Mouse (Mus musculus): ENCODE data around the gene Tanc1. TPM values are rescaled to one million over a fixed set of nuclear protein-coding genes. Genes with fewer than 3 reads are reported as not detected.

Tanc1 gene
- polyA plus RNA-seq, 1 experiment from 2014 or later: 24.8 TPM

DNA sequence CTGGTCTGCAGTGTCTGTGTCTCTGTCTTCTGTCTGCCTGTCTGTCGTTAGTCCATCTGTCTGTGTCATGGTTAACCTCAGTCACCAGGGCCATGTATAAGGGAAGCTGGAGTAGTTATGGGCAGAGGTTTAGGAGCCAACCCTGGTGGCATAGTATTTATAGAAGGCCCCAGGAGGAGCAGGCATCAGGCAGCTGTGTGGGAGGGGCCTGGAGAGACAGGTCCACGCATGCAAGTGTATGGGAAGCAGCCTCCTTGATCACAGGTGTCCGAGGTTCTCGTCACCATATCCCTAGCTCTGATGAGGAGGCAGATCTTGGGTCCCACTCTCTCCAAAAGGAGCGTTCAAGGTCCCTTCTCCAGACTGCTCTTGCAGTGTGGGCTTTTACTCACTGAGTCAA, 219.1 kb downstream of the Tanc1 start:
- no peak overlapping the region for H3K4me2 ChIP-seq (ENCODE audit: low read length)
- H3K4me3 ChIP-seq (ENCODE audit: low read depth, low read length): no peak overlapping the region
- H3K27ac ChIP-seq (ENCODE audit: low read depth): no peak overlapping the region
- DNase-seq (ENCODE audit: low spot score) (no peak), ATAC-seq (replicated peaks; ENCODE audit: low FRiP score, low TSS enrichment, low read depth) (no peak)
- no peaks in the 10 kb centered on the region for H3K27me3 ChIP-seq (replicated peaks; ENCODE audit: control insufficient read depth, insufficient read depth, low read length)
- peaks cover 27% of the 10 kb centered on the region for H3K36me3 ChIP-seq (ENCODE audit: control insufficient read depth, insufficient read depth, low read length)
- H3K4me1 ChIP-seq (replicated peaks; ENCODE audit: control insufficient read depth, insufficient read depth, low read length): peaks cover 23% of the 10 kb centered on the region
- H3K9ac ChIP-seq (ENCODE audit: low read length): no peak overlapping the region
- 82% methylated on average over 5 of the region's 5 CpGs for WGBS
- H3K9me3 ChIP-seq (ENCODE audit: control insufficient read depth, low read length): no peaks in the 10 kb centered on the region

DNA sequence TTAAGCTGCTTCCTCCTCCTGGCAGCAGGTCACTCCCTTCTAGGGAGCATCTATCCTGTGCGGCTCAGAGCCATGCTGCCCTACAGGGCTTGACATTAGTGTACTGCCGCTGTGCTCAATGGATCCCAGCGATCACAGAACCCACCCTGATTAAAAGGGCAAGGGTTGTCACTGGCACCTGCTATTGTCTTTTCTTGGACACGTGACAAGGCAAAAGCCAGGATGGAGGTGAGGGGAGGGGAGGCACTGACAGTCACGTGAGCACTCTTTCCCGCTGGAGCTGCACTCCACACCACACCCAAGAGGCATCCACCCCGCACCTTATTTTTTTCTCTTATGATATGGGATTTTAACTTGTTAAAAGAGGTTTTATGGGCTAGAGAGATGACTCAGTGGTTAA, 220.0 kb downstream of the Tanc1 start:
- Histone ChIP-seq H3K27me3 (replicated peaks; ENCODE audit: control insufficient read depth, insufficient read depth, low read length) (no peaks in the 10 kb centered on the region), H3K4me3 (ENCODE audit: low read depth, low read length) (no peak overlapping the region), H3K9ac (ENCODE audit: low read length) (no peak overlapping the region), H3K27ac (ENCODE audit: low read depth) (no peak overlapping the region), H3K9me3 (ENCODE audit: control insufficient read depth, low read length) (no peaks in the 10 kb centered on the region), H3K4me1 (replicated peaks; ENCODE audit: control insufficient read depth, insufficient read depth, low read length) (peaks cover 23% of the 10 kb centered on the region), H3K4me2 (ENCODE audit: low read length) (no peak overlapping the region), H3K36me3 (ENCODE audit: control insufficient read depth, insufficient read depth, low read length) (peaks cover 34% of the 10 kb centered on the region)
- 84% methylated on average over 7 of the region's 7 CpGs for WGBS
- no peak for ATAC-seq (replicated peaks; ENCODE audit: low FRiP score, low TSS enrichment, low read depth)
- no peak for DNase-seq (ENCODE audit: low spot score)

GRCm38 (mm10) chr2:59838825-59839224, 227.0 kb downstream of the Tanc1 start:
- ATAC-seq (replicated peaks; ENCODE audit: low FRiP score, low TSS enrichment, low read depth): no peak
- Histone ChIP-seq H3K4me3 (ENCODE audit: low read depth, low read length) (no peak overlapping the region), H3K27me3 (replicated peaks; ENCODE audit: control insufficient read depth, insufficient read depth, low read length) (no peaks in the 10 kb centered on the region), H3K9me3 (ENCODE audit: control insufficient read depth, low read length) (no peaks in the 10 kb centered on the region), H3K4me2 (ENCODE audit: low read length) (no peak overlapping the region), H3K27ac (ENCODE audit: low read depth) (no peak overlapping the region), H3K9ac (ENCODE audit: low read length) (no peak overlapping the region), H3K36me3 (ENCODE audit: control insufficient read depth, insufficient read depth, low read length) (peaks cover 81% of the 10 kb centered on the region), H3K4me1 (replicated peaks; ENCODE audit: control insufficient read depth, insufficient read depth, low read length) (0 out of 2 replicates have a peak, but pooled peaks cover 3% of the 10 kb centered on the region)
- 75% methylated on average over 8 of the region's 8 CpGs for WGBS
- no peak for DNase-seq (ENCODE audit: low spot score)

- Histone ChIP-seq H3K27ac (ENCODE audit: low read depth) (no peak overlapping the region), H3K4me1 (replicated peaks; ENCODE audit: control insufficient read depth, insufficient read depth, low read length) (0 out of 2 replicates have a peak, but pooled peaks cover 3% of the 10 kb centered on the region), H3K27me3 (replicated peaks; ENCODE audit: control insufficient read depth, insufficient read depth, low read length) (no peaks in the 10 kb centered on the region), H3K9ac (ENCODE audit: low read length) (no peak overlapping the region), H3K36me3 (ENCODE audit: control insufficient read depth, insufficient read depth, low read length) (peaks cover 81% of the 10 kb centered on the region), H3K4me3 (ENCODE audit: low read depth, low read length) (no peak overlapping the region), H3K4me2 (ENCODE audit: low read length) (no peak overlapping the region), H3K9me3 (ENCODE audit: control insufficient read depth, low read length) (no peaks in the 10 kb centered on the region)
- no peak for ATAC-seq (replicated peaks; ENCODE audit: low FRiP score, low TSS enrichment, low read depth)
- 89% methylated on average over 2 of the region's 2 CpGs for WGBS
- DNase-seq (ENCODE audit: low spot score): no peak
These were observed 227.9 kb downstream of the Tanc1 start for GRCm38 (mm10) chr2:59839755-59840154.

GRCm38 (mm10) chr2:59840191-59840590, 228.3 kb downstream of the Tanc1 start:
- WGBS: 69% methylated on average over 4 of the region's 4 CpGs
- no peak overlapping the region for H3K9ac ChIP-seq (ENCODE audit: low read length)
- peaks cover 76% of the 10 kb centered on the region for H3K36me3 ChIP-seq (ENCODE audit: control insufficient read depth, insufficient read depth, low read length)
- H3K4me3 ChIP-seq (ENCODE audit: low read depth, low read length): no peak overlapping the region
- no peak for ATAC-seq (replicated peaks; ENCODE audit: low FRiP score, low TSS enrichment, low read depth)
- no peak for DNase-seq (ENCODE audit: low spot score)
- no peaks in the 10 kb centered on the region for H3K27me3 ChIP-seq (replicated peaks; ENCODE audit: control insufficient read depth, insufficient read depth, low read length)
- no peaks in the 10 kb centered on the region for H3K9me3 ChIP-seq (ENCODE audit: control insufficient read depth, low read length)
- H3K4me1 ChIP-seq (replicated peaks; ENCODE audit: control insufficient read depth, insufficient read depth, low read length): 0 out of 2 replicates have a peak, but pooled peaks cover 3% of the 10 kb centered on the region
- H3K27ac ChIP-seq (ENCODE audit: low read depth): no peak overlapping the region
- H3K4me2 ChIP-seq (ENCODE audit: low read length): no peak overlapping the region

DNA sequence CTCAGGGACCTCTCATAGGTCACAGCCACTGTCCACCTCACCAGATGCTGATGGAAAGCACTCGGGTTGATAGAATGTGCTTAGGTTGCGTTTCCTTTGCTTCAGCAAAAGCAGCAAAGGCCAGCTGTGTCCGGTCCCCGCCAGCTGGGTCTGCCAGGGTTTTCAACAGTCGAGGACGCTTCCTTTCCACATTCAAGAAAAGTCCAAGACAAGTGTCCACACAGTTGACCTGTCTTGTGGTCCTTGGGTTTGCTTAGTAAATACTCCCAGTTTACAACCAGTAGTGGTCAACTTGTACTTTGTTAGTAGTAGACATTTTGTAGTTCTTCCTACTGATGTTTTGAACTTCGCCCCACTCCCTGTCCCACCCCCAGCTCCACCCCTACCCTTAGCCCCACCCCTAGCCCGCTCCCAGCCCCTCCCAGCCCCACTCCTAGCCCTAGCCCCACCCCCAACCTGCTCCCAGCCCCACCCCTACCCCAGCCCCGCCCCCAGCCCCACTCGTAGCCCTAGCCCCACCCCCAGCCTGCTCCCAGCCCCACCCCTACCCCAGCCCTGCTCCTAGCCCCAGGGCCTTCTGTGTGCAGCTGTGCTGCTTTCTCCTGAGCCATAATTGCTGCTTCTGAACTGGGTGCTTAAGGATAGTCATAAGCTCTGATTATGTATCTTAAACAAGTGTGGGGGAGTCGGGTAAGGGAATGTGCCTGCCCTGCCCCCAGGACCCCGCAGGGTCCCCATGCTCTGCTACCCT, 229.5 kb downstream of the Tanc1 start:
- Histone ChIP-seq H3K9me3 (ENCODE audit: control insufficient read depth, low read length) (no peaks in the 10 kb centered on the region), H3K27me3 (replicated peaks; ENCODE audit: control insufficient read depth, insufficient read depth, low read length) (no peaks in the 10 kb centered on the region), H3K4me3 (ENCODE audit: low read depth, low read length) (no peak overlapping the region), H3K36me3 (ENCODE audit: control insufficient read depth, insufficient read depth, low read length) (peaks cover 76% of the 10 kb centered on the region), H3K9ac (ENCODE audit: low read length) (no peak overlapping the region), H3K4me1 (replicated peaks; ENCODE audit: control insufficient read depth, insufficient read depth, low read length) (0 out of 2 replicates have a peak, but pooled peaks cover 3% of the 10 kb centered on the region), H3K4me2 (ENCODE audit: low read length) (no peak overlapping the region), H3K27ac (ENCODE audit: low read depth) (peak overlapping the region; percentile 43; the same call in 1 of the 2 replicates)
- WGBS: 63% methylated on average over 12 of the region's 12 CpGs
- ATAC-seq (replicated peaks; ENCODE audit: low FRiP score, low TSS enrichment, low read depth) (peak; percentile 54), DNase-seq (ENCODE audit: low spot score) (peak; percentile 59)

DNA sequence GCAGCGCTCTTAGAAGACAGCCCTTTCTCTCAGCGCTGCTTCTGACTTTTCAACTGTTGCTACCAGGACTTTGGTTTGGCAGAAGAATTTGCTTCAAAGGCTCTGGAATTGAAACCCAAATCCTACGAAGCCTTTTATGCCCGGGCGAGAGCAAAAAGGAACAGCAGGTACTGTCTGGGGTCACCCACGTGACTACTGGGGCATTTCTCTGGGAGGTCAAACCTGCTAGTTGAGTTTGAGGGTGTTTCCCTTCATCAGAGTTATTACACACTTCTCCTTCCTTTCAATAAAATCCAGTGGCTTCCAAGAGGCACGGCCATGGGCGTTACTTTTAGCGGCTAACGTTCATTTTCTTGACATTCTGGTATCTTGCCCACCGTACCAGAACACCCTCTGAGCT, 230.1 kb downstream of the Tanc1 start:
- Histone ChIP-seq H3K9ac (ENCODE audit: low read length) (no peak overlapping the region), H3K4me2 (ENCODE audit: low read length) (no peak overlapping the region), H3K4me1 (replicated peaks; ENCODE audit: control insufficient read depth, insufficient read depth, low read length) (0 out of 2 replicates have a peak, but pooled peaks cover 3% of the 10 kb centered on the region), H3K4me3 (ENCODE audit: low read depth, low read length) (no peak overlapping the region), H3K27me3 (replicated peaks; ENCODE audit: control insufficient read depth, insufficient read depth, low read length) (no peaks in the 10 kb centered on the region), H3K27ac (ENCODE audit: low read depth) (no peak overlapping the region), H3K9me3 (ENCODE audit: control insufficient read depth, low read length) (no peaks in the 10 kb centered on the region), H3K36me3 (ENCODE audit: control insufficient read depth, insufficient read depth, low read length) (peaks cover 70% of the 10 kb centered on the region)
- DNase-seq (ENCODE audit: low spot score) (no peak), ATAC-seq (replicated peaks; ENCODE audit: low FRiP score, low TSS enrichment, low read depth) (no peak)
- WGBS: 87% methylated on average over 11 of the region's 11 CpGs

- Histone ChIP-seq H3K36me3 (ENCODE audit: control insufficient read depth, insufficient read depth, low read length) (peaks cover 65% of the 10 kb centered on the region), H3K9ac (ENCODE audit: low read length) (no peak overlapping the region), H3K27ac (ENCODE audit: low read depth) (no peak overlapping the region), H3K4me2 (ENCODE audit: low read length) (no peak overlapping the region), H3K27me3 (replicated peaks; ENCODE audit: control insufficient read depth, insufficient read depth, low read length) (no peaks in the 10 kb centered on the region), H3K9me3 (ENCODE audit: control insufficient read depth, low read length) (no peaks in the 10 kb centered on the region), H3K4me3 (ENCODE audit: low read depth, low read length) (no peak overlapping the region), H3K4me1 (replicated peaks; ENCODE audit: control insufficient read depth, insufficient read depth, low read length) (0 out of 2 replicates have a peak, but pooled peaks cover 3% of the 10 kb centered on the region)
- WGBS: 82% methylated on average over 6 of the region's 6 CpGs
- ATAC-seq (replicated peaks; ENCODE audit: low FRiP score, low TSS enrichment, low read depth) (no peak), DNase-seq (ENCODE audit: low spot score) (no peak)
These were observed 230.7 kb downstream of the Tanc1 start for GRCm38 (mm10) chr2:59842556-59843008.

- WGBS: 92% methylated on average over 21 of the region's 21 CpGs
- Histone ChIP-seq H3K4me1 (replicated peaks; ENCODE audit: control insufficient read depth, insufficient read depth, low read length) (0 out of 2 replicates have a peak, but pooled peaks cover 3% of the 10 kb centered on the region), H3K27me3 (replicated peaks; ENCODE audit: control insufficient read depth, insufficient read depth, low read length) (no peaks in the 10 kb centered on the region), H3K27ac (ENCODE audit: low read depth) (no peak overlapping the region), H3K9me3 (ENCODE audit: control insufficient read depth, low read length) (no peaks in the 10 kb centered on the region), H3K4me2 (ENCODE audit: low read length) (no peak overlapping the region), H3K36me3 (ENCODE audit: control insufficient read depth, insufficient read depth, low read length) (peaks cover 61% of the 10 kb centered on the region), H3K4me3 (ENCODE audit: low read depth, low read length) (no peak overlapping the region), H3K9ac (ENCODE audit: low read length) (no peak overlapping the region)
- DNase-seq (ENCODE audit: low spot score): no peak
- no peak for ATAC-seq (replicated peaks; ENCODE audit: low FRiP score, low TSS enrichment, low read depth)
These were observed 231.3 kb downstream of the Tanc1 start for GRCm38 (mm10) chr2:59843156-59843555.
